Mouse (Mus musculus): ENCODE measurements around the gene Btnl1. TPM values are rescaled to one million over a fixed set of nuclear protein-coding genes. Genes with fewer than 3 reads are reported as not detected.

Gene Btnl1
- 0.08 and 0.22 TPM in 2 replicates for polyA plus RNA-seq (2012; rRNA removed)

GRCm38 (mm10) chr17:34376847-34377246 is at the start of gene Btnl1:
Gene Btnl1 (plus strand): TSS chr17:34377132.

GRCm38 (mm10) chr17:34354539-34354938 is 22.4 kb upstream of the Btnl1 start, which contains the start of gene Btnl2:
Gene Btnl2 (plus strand): TSS chr17:34354822.

GRCm38 (mm10) chr17:34398711-34399393 is 21.9 kb downstream of the Btnl1 start, which contains the start of gene BC051142:
Gene BC051142 (plus strand): TSS chr17:34398820.

Other genes starting within 250 kb of the Btnl1 start
- 4.9 and 5.2 TPM in 2 replicates for gene H2-DMb2, start 233.8 kb upstream of the Btnl1 start, polyA plus RNA-seq (2012; rRNA removed)
- gene H2-DMb1, start 224.1 kb upstream of the Btnl1 start, polyA plus RNA-seq (2012; rRNA removed), result 37.1 and 46.2 TPM in 2 replicates
- 31.1 and 34.5 TPM in 2 replicates for gene Tap1, start 189.6 kb upstream of the Btnl1 start, polyA plus RNA-seq (2012; rRNA removed)
- 33.5 and 45.8 TPM in 2 replicates for gene Psmb9, start 189.4 kb upstream of the Btnl1 start, polyA plus RNA-seq (2012; rRNA removed)
- 53.0 and 66.5 TPM in 2 replicates for gene Psmb8, start 179.4 kb upstream of the Btnl1 start, polyA plus RNA-seq (2012; rRNA removed)
- 45.6 and 51.9 TPM in 2 replicates for gene Tap2, start 173.6 kb upstream of the Btnl1 start, polyA plus RNA-seq (2012; rRNA removed)
- gene H2-Ob, start 138.2 kb upstream of the Btnl1 start, polyA plus RNA-seq (2012; rRNA removed), result 4.7 and 5.5 TPM in 2 replicates
- gene H2-Ab1, start 119.4 kb upstream of the Btnl1 start, polyA plus RNA-seq (2012; rRNA removed), result 1,005 and 1,153 TPM in 2 replicates
- gene H2-Aa, start 89.3 kb upstream of the Btnl1 start, polyA plus RNA-seq (2012; rRNA removed), result 215 and 235 TPM in 2 replicates
- gene H2-Eb1, start 71.3 kb upstream of the Btnl1 start, polyA plus RNA-seq (2012; rRNA removed), result 122 and 123 TPM in 2 replicates
- 0.03 and 0.08 TPM in 2 replicates for gene H2-Eb2, start 51.5 kb upstream of the Btnl1 start, polyA plus RNA-seq (2012; rRNA removed)
- 0.79 and 1.3 TPM in 2 replicates for gene Btnl2, start 22.3 kb upstream of the Btnl1 start, polyA plus RNA-seq (2012; rRNA removed)
- 0.84 and 0.85 TPM in 2 replicates for gene BC051142, start 21.7 kb downstream of the Btnl1 start, polyA plus RNA-seq (2012; rRNA removed)
- gene Btnl4, start 100.2 kb downstream of the Btnl1 start, polyA plus RNA-seq (2012; rRNA removed), result not detected in 2 replicates
- not detected in 2 replicates for gene Btnl6, start 140.2 kb downstream of the Btnl1 start, polyA plus RNA-seq (2012; rRNA removed)
- 26.5 and 37.1 TPM in 2 replicates for gene Notch4, start 187.1 kb downstream of the Btnl1 start, polyA plus RNA-seq (2012; rRNA removed)
- 7.6 and 8.4 TPM in 2 replicates for gene Gpsm3, start 212.7 kb downstream of the Btnl1 start, polyA plus RNA-seq (2012; rRNA removed)
- 74.1 and 89.9 TPM in 2 replicates for gene Pbx2, start 214.1 kb downstream of the Btnl1 start, polyA plus RNA-seq (2012; rRNA removed)
- gene Ager, start 220.7 kb downstream of the Btnl1 start, polyA plus RNA-seq (2012; rRNA removed), result 3.7 and 4.7 TPM in 2 replicates
- gene Rnf5, start 226.6 kb downstream of the Btnl1 start, polyA plus RNA-seq (2012; rRNA removed), result 82.6 and 89.3 TPM in 2 replicates
- gene Agpat1, start 227.1 kb downstream of the Btnl1 start, polyA plus RNA-seq (2012; rRNA removed), result 293 and 303 TPM in 2 replicates
- 3.9 and 5.0 TPM in 2 replicates for gene Egfl8, start 238.8 kb downstream of the Btnl1 start, polyA plus RNA-seq (2012; rRNA removed)

All from ovary, adult 2 months (tissue).